Mouse (Mus musculus) midbrain, embryonic 10.5 days (tissue): ENCODE results near the gene Cdk2ap1. TPM values are rescaled to one million over a fixed set of nuclear protein-coding genes. Genes with fewer than 3 reads are reported as not detected.
"Not testable (repeated sequence)": the region's sequence is repeated elsewhere in the genome, so short reads cannot be mapped to it uniquely, and the experiment has no call there.

ENCODE experiments used
- DNase-seq: peaks from one replicate; pipeline ENCODE4 v3.0.0-alpha.2; 2017; ENCODE audit warnings: low spot score
- H3K27ac ChIP-seq: fragments of 300-500 bp; sonication (generic); replicated peaks from 2 replicates; pipeline ENCODE4 v1.5.1; 2016; ENCODE audit warnings: mild to moderate bottlenecking
- H3K27me3 ChIP-seq: fragments of 300-500 bp; sonication (generic); 2 replicates; pipeline ENCODE4 v1.6.1; 2016; ENCODE audit warnings: low read depth, mild to moderate bottlenecking; ENCODE audit not compliant: poor library complexity, severe bottlenecking
- H3K36me3 ChIP-seq: fragments of 300-500 bp; sonication (generic); 2 replicates; pipeline ENCODE4 v1.6.1; 2016; ENCODE audit warnings: mild to moderate bottlenecking, moderate library complexity
- H3K4me1 ChIP-seq: fragments of 300-500 bp; sonication (generic); 2 replicates; pipeline ENCODE4 v1.6.1; 2016
- H3K4me3 ChIP-seq: fragments of 300-500 bp; sonication (generic); 2 replicates; pipeline ENCODE4 v1.5.1; 2016; ENCODE audit warnings: mild to moderate bottlenecking, moderate library complexity
- H3K9me3 ChIP-seq: fragments of 300-500 bp; sonication (generic); replicated peaks from 2 replicates; pipeline ENCODE4 v1.6.1; 2016; ENCODE audit warnings: mild to moderate bottlenecking
- WGBS: fragments of 180-500 bp; shearing (Covaris S2); methylation state at CpG from one replicate; pipeline ENCODE4 v1.1.7; 2016; 5-methylcytosine and 5-hydroxymethylcytosine counted together
- polyA plus RNA-seq: library from polyadenylated mRNA; unstranded; fragments of >200 nt; fragmentation: Nextera tagmentation; extraction: Ambion mirVana; gene quantifications from 2 replicates; pipeline ENCODE4 v1.2.1, GENCODE M21; 2016

Cdk2ap1 gene
- polyA plus RNA-seq, 1 experiment from 2014 or later = 61.6 TPM

GRCm38 (mm10) chr5:124342897-124343296 lies 20.0 kb downstream of the Cdk2ap1 start:
- H3K27ac ChIP-seq = no peak overlapping the region
- no peaks in the 10 kb centered on the region for H3K9me3 ChIP-seq
- H3K27me3 ChIP-seq = no peaks in the 10 kb centered on the region
- H3K36me3 ChIP-seq = peaks cover 71% of the 10 kb centered on the region
- no peak overlapping the region for H3K4me3 ChIP-seq
- 90% methylated on average over 8 of the region's 8 CpGs for WGBS
- no peak for DNase-seq
- H3K4me1 ChIP-seq = 0 out of 2 replicates have a peak, but pooled peaks cover 7% of the 10 kb centered on the region

- not testable (repeated sequence) for H3K27me3 ChIP-seq, H3K27ac ChIP-seq, H3K4me3 ChIP-seq, H3K9me3 ChIP-seq, DNase-seq
- WGBS = 81% methylated on average over 6 of the region's 6 CpGs
- peaks cover 62% of the 10 kb centered on the region for H3K36me3 ChIP-seq
- H3K4me1 ChIP-seq = peaks cover 12% of the 10 kb centered on the region
Observed at GRCm38 (mm10) chr5:124341753-124342339, 21.0 kb downstream of the Cdk2ap1 start.

GRCm38 (mm10) chr5:124338791-124339190 lies 24.1 kb downstream of the Cdk2ap1 start:
- no peak for DNase-seq
- peaks cover 36% of the 10 kb centered on the region for H3K36me3 ChIP-seq
- H3K27me3 ChIP-seq = no peaks in the 10 kb centered on the region
- 0 out of 2 replicates have a peak overlapping the region, but pooled peaks have one; percentile 46 for H3K27ac ChIP-seq
- H3K4me1 ChIP-seq = peaks cover 23% of the 10 kb centered on the region
- H3K9me3 ChIP-seq = no peaks in the 10 kb centered on the region
- H3K4me3 ChIP-seq = no peak overlapping the region
- WGBS = 89% methylated on average over 8 of the region's 8 CpGs

- peaks cover 27% of the 10 kb centered on the region for H3K4me1 ChIP-seq
- no peaks in the 10 kb centered on the region for H3K9me3 ChIP-seq
- no peak overlapping the region for H3K4me3 ChIP-seq
- peaks cover 29% of the 10 kb centered on the region for H3K36me3 ChIP-seq
- H3K27me3 ChIP-seq = no peaks in the 10 kb centered on the region
- H3K27ac ChIP-seq = no peak overlapping the region
- WGBS = 82% methylated on average over 9 of the region's 9 CpGs
- no peak for DNase-seq
Observed at GRCm38 (mm10) chr5:124337909-124338308, 25.0 kb downstream of the Cdk2ap1 start.

GRCm38 (mm10) chr5:124337103-124337502 lies 25.8 kb downstream of the Cdk2ap1 start:
- no peak overlapping the region for H3K4me3 ChIP-seq
- WGBS = 90% methylated on average over 9 of the region's 9 CpGs
- H3K9me3 ChIP-seq = no peaks in the 10 kb centered on the region
- no peak for DNase-seq
- H3K36me3 ChIP-seq = peaks cover 29% of the 10 kb centered on the region
- H3K4me1 ChIP-seq = peaks cover 27% of the 10 kb centered on the region
- H3K27ac ChIP-seq = peak overlapping the region; percentile 28; the same call in 1 of the 2 replicates
- H3K27me3 ChIP-seq = no peaks in the 10 kb centered on the region

GRCm38 (mm10) chr5:124334392-124334791 lies 28.5 kb downstream of the Cdk2ap1 start:
- Histone ChIP-seq H3K27me3 (no peaks in the 10 kb centered on the region), H3K4me3 (0 out of 2 replicates have a peak overlapping the region, but pooled peaks have one; percentile 1), H3K27ac (peak overlapping the region; percentile 67), H3K36me3 (peaks cover 10% of the 10 kb centered on the region), H3K9me3 (no peaks in the 10 kb centered on the region), H3K4me1 (peaks cover 27% of the 10 kb centered on the region)
- peak; percentile 38 for DNase-seq
- WGBS = 59% methylated on average over 6 of the region's 6 CpGs

GRCm38 (mm10) chr5:124330086-124330485 lies 32.8 kb downstream of the Cdk2ap1 start:
- no peaks in the 10 kb centered on the region for H3K27me3 ChIP-seq
- H3K4me1 ChIP-seq = peaks cover 35% of the 10 kb centered on the region
- peaks cover 1% of the 10 kb centered on the region for H3K36me3 ChIP-seq
- H3K27ac ChIP-seq = no peak overlapping the region
- H3K9me3 ChIP-seq = no peaks in the 10 kb centered on the region
- WGBS = 89% methylated on average over 6 of the region's 6 CpGs
- no peak for DNase-seq
- no peak overlapping the region for H3K4me3 ChIP-seq

- Histone ChIP-seq H3K9me3 (no peaks in the 10 kb centered on the region), H3K4me1 (peaks cover 21% of the 10 kb centered on the region), H3K27me3 (no peaks in the 10 kb centered on the region), H3K27ac (peak within 1 kb of the TSS; percentile 95), H3K4me3 (peak within 1 kb of the TSS; percentile 64), H3K36me3 (peaks cover 21% of the 10 kb centered on the region)
- under 1% methylated on average over 72 of the region's 72 CpGs for WGBS
- DNase-seq = peak; percentile 100
Observed at GRCm38 (mm10) chr5:124327510-124328364, 35.1 kb downstream of the Cdk2ap1 start, which contains the start of the genes Mphosph9 and 2810006K23Rik. TSS of gene Mphosph9 (minus strand) at chr5:124327972. TSS of gene 2810006K23Rik (plus strand) at chr5:124328089.

- Histone ChIP-seq H3K27ac (peak overlapping the region; percentile 95), H3K4me1 (peaks cover 21% of the 10 kb centered on the region), H3K4me3 (peak overlapping the region; percentile 64), H3K9me3 (no peaks in the 10 kb centered on the region), H3K36me3 (peaks cover 30% of the 10 kb centered on the region), H3K27me3 (no peaks in the 10 kb centered on the region)
- 4% methylated on average over 8 of the region's 8 CpGs for WGBS
- no peak for DNase-seq
Observed at GRCm38 (mm10) chr5:124326829-124327228, 36.1 kb downstream of the Cdk2ap1 start.

GRCm38 (mm10) chr5:124317648-124318047 lies 45.2 kb downstream of the Cdk2ap1 start:
- 94% methylated on average over 7 of the region's 7 CpGs for WGBS
- H3K9me3 ChIP-seq = peaks cover 2% of the 10 kb centered on the region
- no peaks in the 10 kb centered on the region for H3K4me1 ChIP-seq
- H3K36me3 ChIP-seq = peaks cover 99% of the 10 kb centered on the region
- no peak overlapping the region for H3K27ac ChIP-seq
- no peaks in the 10 kb centered on the region for H3K27me3 ChIP-seq
- H3K4me3 ChIP-seq = no peak overlapping the region
- no peak for DNase-seq

- no peaks in the 10 kb centered on the region for H3K4me1 ChIP-seq
- WGBS = 94% methylated on average over 11 of the region's 11 CpGs
- H3K4me3 ChIP-seq = no peak overlapping the region
- DNase-seq = no peak
- no peaks in the 10 kb centered on the region; the same call in 1 of the 2 replicates for H3K27me3 ChIP-seq
- H3K36me3 ChIP-seq = peaks cover 99% of the 10 kb centered on the region
- no peak overlapping the region for H3K27ac ChIP-seq
- H3K9me3 ChIP-seq = peaks cover 10% of the 10 kb centered on the region
Observed at GRCm38 (mm10) chr5:124315941-124316340, 46.9 kb downstream of the Cdk2ap1 start.

GRCm38 (mm10) chr5:124315498-124315897 lies 47.4 kb downstream of the Cdk2ap1 start:
- H3K9me3 ChIP-seq = peaks cover 10% of the 10 kb centered on the region
- no peak for DNase-seq
- no peak overlapping the region for H3K4me3 ChIP-seq
- H3K27ac ChIP-seq = no peak overlapping the region
- H3K27me3 ChIP-seq = no peaks in the 10 kb centered on the region; the same call in 1 of the 2 replicates
- peaks cover 99% of the 10 kb centered on the region for H3K36me3 ChIP-seq
- H3K4me1 ChIP-seq = no peaks in the 10 kb centered on the region
- WGBS = 94% methylated on average over 9 of the region's 9 CpGs

- peaks cover 14% of the 10 kb centered on the region for H3K27me3 ChIP-seq
- no peak overlapping the region for H3K27ac ChIP-seq
- whole genome bisulfite sequencing = 94% methylated on average over 11 of the region's 11 CpGs
- no peaks in the 10 kb centered on the region for H3K4me1 ChIP-seq
- H3K9me3 ChIP-seq = peaks cover 10% of the 10 kb centered on the region
- peaks cover 100% of the 10 kb centered on the region for H3K36me3 ChIP-seq
- DNase-seq = no peak
- no peak overlapping the region for H3K4me3 ChIP-seq
Observed at GRCm38 (mm10) chr5:124310091-124310490, 52.8 kb downstream of the Cdk2ap1 start.
